Mouse (Mus musculus): Measurements from ENCODE around the gene Gm5294. TPM values are rescaled to one million over a fixed set of nuclear protein-coding genes. Genes with fewer than 3 reads are reported as not detected.
A peak's percentile ranks its signal among the peaks of the same experiment; 100 is the strongest.

Gm5294 gene
- polyA plus RNA-seq (2014; fragmentation: Nextera tagmentation; extraction: Ambion mirVana), result not detected in 2 replicates

- Histone ChIP-seq H3K4me2 (peak within 1 kb of the TSS; percentile 62), H3K4me3 (ENCODE audit: low read depth, low read length) (peak within 1 kb of the TSS; percentile 27), H3K36me3 (ENCODE audit: control insufficient read depth, insufficient read depth, low read length) (no peaks in the 10 kb centered on the region), H3K9ac (ENCODE audit: low read depth, low read length) (no peak within 1 kb of the TSS), H3K27me3 (replicated peaks; ENCODE audit: control insufficient read depth, insufficient read depth, low read length) (peaks cover 49% of the 10 kb centered on the region), H3K9me3 (ENCODE audit: control insufficient read depth, low read length) (no peaks in the 10 kb centered on the region), H3K4me1 (replicated peaks; ENCODE audit: control insufficient read depth, insufficient read depth, low read length) (no peaks in the 10 kb centered on the region), H3K27ac (ENCODE audit: low read depth, low read length) (no peak within 1 kb of the TSS)
- DNase-seq (ENCODE audit: low spot score) (no peak), ATAC-seq (replicated peaks; ENCODE audit: low FRiP score) (no peak)
- 8% methylated on average over 21 of the region's 21 CpGs for WGBS
These were observed at the start of gene Gm5294 for GRCm38 (mm10) chr5:138819780-138820179. TSS of gene Gm5294 (plus strand) at chr5:138820080.

DNA sequence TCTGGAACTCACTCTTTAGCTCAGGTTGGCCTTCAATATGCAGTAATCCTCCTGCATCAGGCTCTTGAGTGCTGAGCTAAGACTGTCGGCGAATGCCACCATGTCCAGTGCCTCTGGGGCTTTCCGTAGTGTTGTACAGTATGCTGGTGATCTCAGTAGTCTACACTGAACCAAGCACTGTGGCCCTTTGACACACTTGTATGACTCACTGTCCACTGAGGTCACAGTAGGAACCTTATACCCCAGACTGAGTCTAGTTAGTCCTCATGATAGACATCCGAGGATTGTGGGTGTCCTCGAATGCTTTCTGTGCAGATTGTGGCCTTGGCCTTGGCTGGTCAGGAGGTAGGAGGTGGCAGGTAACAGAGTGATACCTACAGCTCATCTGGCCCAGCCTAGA lies 44.8 kb upstream of the Gm5294 start:
- Histone ChIP-seq H3K27ac (ENCODE audit: low read depth, low read length) (no peak overlapping the region), H3K9me3 (ENCODE audit: control insufficient read depth, low read length) (no peaks in the 10 kb centered on the region)
- 83% methylated on average over 5 of the region's 5 CpGs for WGBS

DNA sequence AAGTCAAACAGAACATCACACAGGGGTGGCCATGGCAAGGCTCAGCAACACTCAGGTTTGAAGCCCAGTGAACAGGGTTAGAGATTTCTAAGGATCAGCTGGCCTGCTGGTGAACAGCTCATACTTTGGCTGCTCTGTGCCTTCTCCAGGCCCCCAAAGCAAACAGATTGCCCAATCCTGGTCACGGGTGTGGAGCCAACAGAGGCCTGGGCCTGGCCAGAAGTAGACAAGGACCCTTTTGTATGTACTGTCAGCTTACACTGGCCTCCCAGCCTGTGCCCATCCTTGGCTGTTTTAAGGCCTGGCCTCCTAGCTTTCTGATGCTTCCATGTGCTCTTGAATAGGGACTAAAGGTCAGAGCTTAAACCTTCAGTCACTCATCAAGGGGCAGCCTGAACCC lies 43.5 kb upstream of the Gm5294 start:
- H3K9ac ChIP-seq (ENCODE audit: low read depth, low read length), result no peak overlapping the region
- no peak overlapping the region for H3K4me2 ChIP-seq
- H3K4me3 ChIP-seq (ENCODE audit: low read depth, low read length), result no peak overlapping the region
- H3K36me3 ChIP-seq (ENCODE audit: control insufficient read depth, insufficient read depth, low read length), result no peaks in the 10 kb centered on the region
- no peak for DNase-seq (ENCODE audit: low spot score)
- H3K9me3 ChIP-seq (ENCODE audit: control insufficient read depth, low read length), result no peaks in the 10 kb centered on the region
- no peak; the same call in 1 of the 2 replicates for ATAC-seq (replicated peaks; ENCODE audit: low FRiP score)
- H3K27me3 ChIP-seq (replicated peaks; ENCODE audit: control insufficient read depth, insufficient read depth, low read length), result no peaks in the 10 kb centered on the region
- H3K4me1 ChIP-seq (replicated peaks; ENCODE audit: control insufficient read depth, insufficient read depth, low read length), result no peaks in the 10 kb centered on the region
- no peak overlapping the region for H3K27ac ChIP-seq (ENCODE audit: low read depth, low read length)
- 53% methylated on average over 1 of the region's 1 CpGs for WGBS

More for the DNA sequence above, 44.8 kb upstream of the Gm5294 start:
- Histone ChIP-seq H3K36me3 (ENCODE audit: control insufficient read depth, insufficient read depth, low read length) (no peaks in the 10 kb centered on the region), H3K4me2 (no peak overlapping the region), H3K9ac (ENCODE audit: low read depth, low read length) (no peak overlapping the region), H3K27me3 (replicated peaks; ENCODE audit: control insufficient read depth, insufficient read depth, low read length) (no peaks in the 10 kb centered on the region), H3K4me3 (ENCODE audit: low read depth, low read length) (no peak overlapping the region), H3K4me1 (replicated peaks; ENCODE audit: control insufficient read depth, insufficient read depth, low read length) (no peaks in the 10 kb centered on the region)
- DNase-seq (ENCODE audit: low spot score) (no peak), ATAC-seq (replicated peaks; ENCODE audit: low FRiP score) (no peak)

GRCm38 (mm10) chr5:138778731-138779463 lies 41.0 kb upstream of the Gm5294 start:
- WGBS, result 62% methylated on average over 9 of the region's 9 CpGs
- no peak for DNase-seq (ENCODE audit: low spot score)

GRCm38 (mm10) chr5:138779655-138780054 lies 40.2 kb upstream of the Gm5294 start:
- no peak overlapping the region for H3K4me2 ChIP-seq
- no peaks in the 10 kb centered on the region for H3K36me3 ChIP-seq (ENCODE audit: control insufficient read depth, insufficient read depth, low read length)
- no peak overlapping the region for H3K27ac ChIP-seq (ENCODE audit: low read depth, low read length)
- DNase-seq (ENCODE audit: low spot score) (no peak), ATAC-seq (replicated peaks; ENCODE audit: low FRiP score) (no peak)
- H3K9me3 ChIP-seq (ENCODE audit: control insufficient read depth, low read length), result no peaks in the 10 kb centered on the region
- H3K9ac ChIP-seq (ENCODE audit: low read depth, low read length), result no peak overlapping the region
- no peak overlapping the region for H3K4me3 ChIP-seq (ENCODE audit: low read depth, low read length)
- 68% methylated on average over 3 of the region's 3 CpGs for WGBS
- no peaks in the 10 kb centered on the region for H3K4me1 ChIP-seq (replicated peaks; ENCODE audit: control insufficient read depth, insufficient read depth, low read length)
- no peaks in the 10 kb centered on the region for H3K27me3 ChIP-seq (replicated peaks; ENCODE audit: control insufficient read depth, insufficient read depth, low read length)

More at GRCm38 (mm10) chr5:138778731-138779463, 41.0 kb upstream of the Gm5294 start:
- ATAC-seq (replicated peaks; ENCODE audit: low FRiP score), result no peak
- H3K36me3 ChIP-seq (ENCODE audit: control insufficient read depth, insufficient read depth, low read length), result no peaks in the 10 kb centered on the region
- H3K27me3 ChIP-seq (replicated peaks; ENCODE audit: control insufficient read depth, insufficient read depth, low read length), result no peaks in the 10 kb centered on the region
- H3K4me3 ChIP-seq (ENCODE audit: low read depth, low read length), result no peak overlapping the region
- H3K9ac ChIP-seq (ENCODE audit: low read depth, low read length), result no peak overlapping the region
- no peaks in the 10 kb centered on the region for H3K4me1 ChIP-seq (replicated peaks; ENCODE audit: control insufficient read depth, insufficient read depth, low read length)
- H3K9me3 ChIP-seq (ENCODE audit: control insufficient read depth, low read length), result no peaks in the 10 kb centered on the region
- H3K4me2 ChIP-seq, result no peak overlapping the region
- H3K27ac ChIP-seq (ENCODE audit: low read depth, low read length), result no peak overlapping the region

- ATAC-seq (replicated peaks; ENCODE audit: low FRiP score), result no peak
- Histone ChIP-seq H3K4me1 (replicated peaks; ENCODE audit: control insufficient read depth, insufficient read depth, low read length) (no peaks in the 10 kb centered on the region), H3K36me3 (ENCODE audit: control insufficient read depth, insufficient read depth, low read length) (no peaks in the 10 kb centered on the region), H3K9me3 (ENCODE audit: control insufficient read depth, low read length) (no peaks in the 10 kb centered on the region), H3K4me3 (ENCODE audit: low read depth, low read length) (no peak overlapping the region), H3K27ac (ENCODE audit: low read depth, low read length) (no peak overlapping the region), H3K9ac (ENCODE audit: low read depth, low read length) (no peak overlapping the region), H3K27me3 (replicated peaks; ENCODE audit: control insufficient read depth, insufficient read depth, low read length) (no peaks in the 10 kb centered on the region), H3K4me2 (no peak overlapping the region)
- WGBS, result 77% methylated on average over 1 of the region's 1 CpGs
- no peak for DNase-seq (ENCODE audit: low spot score)
These were observed 37.2 kb upstream of the Gm5294 start for GRCm38 (mm10) chr5:138782697-138783096.

- no peak for ATAC-seq (replicated peaks; ENCODE audit: low FRiP score)
- Histone ChIP-seq H3K27me3 (replicated peaks; ENCODE audit: control insufficient read depth, insufficient read depth, low read length) (no peaks in the 10 kb centered on the region), H3K27ac (ENCODE audit: low read depth, low read length) (no peak overlapping the region), H3K36me3 (ENCODE audit: control insufficient read depth, insufficient read depth, low read length) (no peaks in the 10 kb centered on the region), H3K9ac (ENCODE audit: low read depth, low read length) (no peak overlapping the region), H3K4me1 (replicated peaks; ENCODE audit: control insufficient read depth, insufficient read depth, low read length) (no peaks in the 10 kb centered on the region), H3K4me2 (no peak overlapping the region), H3K4me3 (ENCODE audit: low read depth, low read length) (no peak overlapping the region), H3K9me3 (ENCODE audit: control insufficient read depth, low read length) (no peaks in the 10 kb centered on the region)
- WGBS, result 62% methylated on average over 8 of the region's 8 CpGs
- no peak for DNase-seq (ENCODE audit: low spot score)
These were observed 36.7 kb upstream of the Gm5294 start for GRCm38 (mm10) chr5:138783181-138783580.

DNA sequence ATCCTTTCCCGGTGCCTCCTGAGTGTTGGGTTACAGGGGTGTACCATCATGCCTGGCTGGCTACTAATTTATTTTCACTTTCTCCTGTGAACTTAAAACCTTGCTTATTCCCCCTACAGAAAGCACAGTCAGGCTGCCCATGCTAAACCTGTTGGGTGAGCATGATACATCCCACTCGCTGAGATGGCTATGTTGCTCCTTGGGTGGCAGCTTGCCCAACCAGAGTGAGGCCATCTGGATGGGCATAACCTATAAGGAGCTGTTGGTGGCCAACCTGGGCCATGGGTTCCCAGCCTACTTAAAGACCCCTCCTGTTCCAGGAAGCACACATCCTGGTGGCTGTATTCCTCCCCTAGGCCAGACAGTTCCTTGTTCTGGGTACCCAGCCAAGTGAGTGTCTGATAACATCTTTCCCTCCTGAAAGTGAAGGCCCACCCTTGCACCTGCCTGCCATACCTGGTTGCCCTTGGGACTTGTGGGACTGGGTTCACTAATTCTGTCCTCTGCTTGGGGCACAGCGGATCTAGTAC lies 33.8 kb upstream of the Gm5294 start:
- H3K9ac ChIP-seq (ENCODE audit: low read depth, low read length), result no peak overlapping the region
- no peaks in the 10 kb centered on the region for H3K4me1 ChIP-seq (replicated peaks; ENCODE audit: control insufficient read depth, insufficient read depth, low read length)
- H3K4me3 ChIP-seq (ENCODE audit: low read depth, low read length), result no peak overlapping the region
- WGBS, result 84% methylated on average over 3 of the region's 3 CpGs
- DNase-seq (ENCODE audit: low spot score), result no peak
- H3K9me3 ChIP-seq (ENCODE audit: control insufficient read depth, low read length), result no peaks in the 10 kb centered on the region
- no peaks in the 10 kb centered on the region for H3K27me3 ChIP-seq (replicated peaks; ENCODE audit: control insufficient read depth, insufficient read depth, low read length)
- H3K27ac ChIP-seq (ENCODE audit: low read depth, low read length), result no peak overlapping the region
- H3K4me2 ChIP-seq, result no peak overlapping the region
- ATAC-seq (replicated peaks; ENCODE audit: low FRiP score), result no peak
- no peaks in the 10 kb centered on the region for H3K36me3 ChIP-seq (ENCODE audit: control insufficient read depth, insufficient read depth, low read length)

GRCm38 (mm10) chr5:138787648-138788047 lies 32.2 kb upstream of the Gm5294 start:
- Histone ChIP-seq H3K4me3 (ENCODE audit: low read depth, low read length) (no peak overlapping the region), H3K9me3 (ENCODE audit: control insufficient read depth, low read length) (no peaks in the 10 kb centered on the region), H3K4me2 (no peak overlapping the region), H3K9ac (ENCODE audit: low read depth, low read length) (no peak overlapping the region), H3K36me3 (ENCODE audit: control insufficient read depth, insufficient read depth, low read length) (no peaks in the 10 kb centered on the region), H3K4me1 (replicated peaks; ENCODE audit: control insufficient read depth, insufficient read depth, low read length) (no peaks in the 10 kb centered on the region), H3K27ac (ENCODE audit: low read depth, low read length) (no peak overlapping the region), H3K27me3 (replicated peaks; ENCODE audit: control insufficient read depth, insufficient read depth, low read length) (no peaks in the 10 kb centered on the region)
- 73% methylated on average over 7 of the region's 7 CpGs for WGBS
- ATAC-seq (replicated peaks; ENCODE audit: low FRiP score), result no peak
- DNase-seq (ENCODE audit: low spot score), result no peak
